In genomic region chr16:57606444-57607227, GRCm38 (mm10) we compare ENCODE assay signal across 8 mouse cellular contexts. TPM values are rescaled to one million over a fixed set of nuclear protein-coding genes. Genes with fewer than 3 reads are reported as not detected.
DNase-seq lines count a peak whose midpoint lies in the region; ATAC-seq and TF ChIP-seq lines count a peak whose summit lies in the region.

Gene Cmss1 (minus strand): TSS chr16:57606864.

- TF ChIP-seq CTCF in Patski (IDR thresholded peaks at IDR 0.05) = no peak

- POLR2A ChIA-PET in Patski (lab: Charles Lee) = no interaction called here

- peak within 1 kb of the TSS; percentile 91 for H3K4me3 ChIP-seq in hindbrain, embryonic 14.5 days (replicated peaks; ENCODE audit: low read length)

- under 1% methylated on average over 64 of the region's 64 CpGs for WGBS in hindbrain, embryonic 14.5 days

- peak; percentile 82 for ATAC-seq in Patski
- ATAC-seq in hindbrain, embryonic 14.5 days (ENCODE audit: low FRiP score) = peak; percentile 96

- H3K27ac ChIP-seq in hindbrain, embryonic 14.5 days = peak within 1 kb of the TSS; percentile 78

- peak within 1 kb of the TSS; percentile 82 for H3K4me2 ChIP-seq in hindbrain, embryonic 14.5 days (replicated peaks)

- CTCF ChIA-PET in Patski (lab: Charles Lee) = interaction anchor here (1.4 kb wide), 1 partner anchor 13 kb away, joined by 5 read pairs; no protein-coding TSS in a partner anchor

- peak; percentile 60 for DNase-seq in Patski (ENCODE audit: low read depth, low spot score)
- peak; percentile 86 to 88 for DNase-seq in cerebellum, postnatal 14 days
- DNase-seq in frontal cortex, postnatal 14 days (ENCODE audit: low spot score in 2 of 2) = peak; percentile 58 to 79
- peak; percentile 97 for DNase-seq in hindbrain, embryonic 14.5 days (ENCODE audit: low spot score)
- DNase-seq in layer of hippocampus, postnatal 36 days = peak; percentile 72 to 77
- peak; percentile 86 for DNase-seq in lung, postnatal 36 days
- DNase-seq in retina, postnatal 1 day = peak; percentile 90
- peak; percentile 66 to 73 for DNase-seq in urinary bladder, adult 18-20 months (ENCODE audit: low spot score in 2 of 2)

- no peaks in the 10 kb centered on the region for H3K9me3 ChIP-seq in hindbrain, embryonic 14.5 days (ENCODE audit: control insufficient read depth, low read length)

- in situ Hi-C loops in Patski (cut with MboI; ENCODE audit: low pct_unique_long_range_greater_than_20kb) = loop anchor here (10.0 kb wide), 1 partner anchor 362 kb away; no protein-coding TSS in a partner anchor

- peak within 1 kb of the TSS; percentile 74 for H3K9ac ChIP-seq in hindbrain, embryonic 14.5 days

- H3K4me1 ChIP-seq in hindbrain, embryonic 14.5 days (replicated peaks; ENCODE audit: control insufficient read depth, insufficient read depth, low read length) = peaks cover 4% of the 10 kb centered on the region; the same call in 1 of the 2 replicates

- no peaks in the 10 kb centered on the region for H3K27me3 ChIP-seq in Patski
- H3K27me3 ChIP-seq in hindbrain, embryonic 14.5 days (ENCODE audit: control insufficient read depth, insufficient read depth, low read length) = no peaks in the 10 kb centered on the region

- H3K36me3 ChIP-seq in hindbrain, embryonic 14.5 days (replicated peaks; ENCODE audit: control insufficient read depth, insufficient read depth) = no peaks in the 10 kb centered on the region

RNA-seq across cellular contexts. Expression of gene Cmss1, which starts in this region (rescaled TPM):
- polyA plus RNA-seq in Patski (2021) = 13.8 TPM
- 32.6 and 38.8 TPM in 2 replicates for polyA plus RNA-seq in hindbrain, embryonic 14.5 days (2014; fragmentation: Nextera tagmentation; extraction: Ambion mirVana)
- total RNA-seq in layer of hippocampus, postnatal 36 days (2021) = 10 to 100 TPM; 15.6 to 16.9 TPM

Comparison
In these comparisons a context has a peak if more than half of its experiments do, and no peak if none do; other contexts are left out.
1. Peak in every context shown above with its lines: DNase-seq, ATAC-seq, H3K4me3 ChIP-seq and H3K27ac ChIP-seq.